Mouse (Mus musculus): ENCODE data around the gene Ap5m1.

GRCm38 (mm10) chr14:49121723-49122122 lies 55.8 kb downstream of the Ap5m1 start:
- no peak for TF ChIP-seq ZNF384 (IDR thresholded peaks at IDR 0.05; ENCODE audit: low read depth, low read length)
- TF ChIP-seq MAFK (IDR thresholded peaks at IDR 0.05; ENCODE audit: insufficient read depth, low read depth, low read length): no peak
- TF ChIP-seq HCFC1 (IDR thresholded peaks at IDR 0.05; ENCODE audit: borderline replicate concordance, insufficient read depth, low read length): no peak
- no peak for TF ChIP-seq CHD2 (IDR thresholded peaks at IDR 0.05; ENCODE audit: low read depth, low read length)

Measured in ES-E14 (cell line).